Mouse (Mus musculus) ES-E14 (cell line): ENCODE measurements around the gene Smndc1. TPM values are rescaled to one million over a fixed set of nuclear protein-coding genes. Genes with fewer than 3 reads are reported as not detected.

Experiments
- DNase-seq: peaks from one replicate; pipeline ENCODE4 v3.0.0-alpha.2; 2013; ENCODE audit warnings: low read depth, low spot score
- H3K27ac ChIP-seq: 2 replicates; pipeline ENCODE4 v1.5.1; 2012; ENCODE audit warnings: low read depth, mild to moderate bottlenecking, low read length, moderate library complexity, mixed read lengths; ENCODE audit not compliant: poor library complexity, insufficient read depth, severe bottlenecking
- H3K36me3 ChIP-seq: 2 replicates; pipeline ENCODE4 v1.6.1; 2012; ENCODE audit warnings: mild to moderate bottlenecking, low read length, moderate library complexity, mixed read lengths; ENCODE audit not compliant: control insufficient read depth, poor library complexity, insufficient read depth, severe bottlenecking
- H3K4me1 ChIP-seq, 2 experiments: fragments of 150-350 bp in 1 of 2; sonication (generic) in 1 of 2; 2 replicates each; pipeline ENCODE4 v1.6.1; 2012; ENCODE audit warnings: low read length in 2 of 2, mild to moderate bottlenecking in 1 of 2, mixed read lengths in 1 of 2; ENCODE audit not compliant: control insufficient read depth in 2 of 2, insufficient read depth in 2 of 2, poor library complexity in 1 of 2
- H3K4me3 ChIP-seq, 2 experiments: fragments of 150-350 bp in 1 of 2; sonication (generic) in 1 of 2; 2 replicates each; pipeline ENCODE4 v1.5.1; 2012; ENCODE audit warnings: low read length in 2 of 2, low read depth in 1 of 2, mild to moderate bottlenecking in 1 of 2, mixed read lengths in 1 of 2; ENCODE audit not compliant: insufficient read depth in 1 of 2, poor library complexity in 1 of 2, severe bottlenecking in 1 of 2
- H3K9ac ChIP-seq: 2 replicates; pipeline ENCODE4 v1.6.1; 2012; ENCODE audit warnings: low read depth, mild to moderate bottlenecking, low read length, mixed read lengths; ENCODE audit not compliant: poor library complexity, insufficient read depth, severe bottlenecking
- H3K9me3 ChIP-seq: fragments of 150-350 bp; sonication (generic); 2 replicates; pipeline ENCODE4 v1.6.1; 2012; ENCODE audit warnings: low read depth, mild to moderate bottlenecking, low read length; ENCODE audit not compliant: control insufficient read depth, insufficient read depth
- CHD2 ChIP-seq: IDR thresholded peaks from 2 replicates; pipeline ENCODE4 v1.6.1; 2014; ENCODE audit warnings: mild to moderate bottlenecking, low read depth, low read length, inconsistent platforms
- HCFC1 ChIP-seq: IDR thresholded peaks from 2 replicates; pipeline ENCODE4 v1.6.1; 2012; ENCODE audit warnings: low read length, inconsistent platforms, borderline replicate concordance; ENCODE audit not compliant: insufficient read depth
- MAFK ChIP-seq: IDR thresholded peaks from 2 replicates; pipeline ENCODE4 v1.6.1; 2014; ENCODE audit warnings: mild to moderate bottlenecking, low read depth, low read length, inconsistent platforms; ENCODE audit not compliant: insufficient read depth
- ZC3H11A ChIP-seq: IDR thresholded peaks from 2 replicates; pipeline ENCODE4 v1.6.1; 2012; ENCODE audit warnings: low read depth, mild to moderate bottlenecking, inconsistent platforms, low read length, borderline replicate concordance
- ZNF384 ChIP-seq: IDR thresholded peaks from 2 replicates; pipeline ENCODE4 v1.6.1; 2012; ENCODE audit warnings: low read depth, low read length, inconsistent platforms
- in situ Hi-C, 2 experiments: fragments of 600-800 bp; cut with MboI; formaldehyde crosslinking; loops; one replicate each; pipeline ENCODE4 v1.15.1; 2025; ENCODE audit warnings: low sequenced_read_pairs in 2 of 2, inconsistent platforms in 1 of 2; ENCODE audit not compliant: unreplicated experiment in 2 of 2
- total RNA-seq: library from RNA; depleted of rRNA; stranded (reverse); fragments of 300-350 nt; gene quantifications from 2 replicates; pipeline ENCODE4 v1.2.3, GENCODE M21; 2012

The Smndc1 gene
- total RNA-seq, 1 experiment: 37.4 TPM

DNA sequence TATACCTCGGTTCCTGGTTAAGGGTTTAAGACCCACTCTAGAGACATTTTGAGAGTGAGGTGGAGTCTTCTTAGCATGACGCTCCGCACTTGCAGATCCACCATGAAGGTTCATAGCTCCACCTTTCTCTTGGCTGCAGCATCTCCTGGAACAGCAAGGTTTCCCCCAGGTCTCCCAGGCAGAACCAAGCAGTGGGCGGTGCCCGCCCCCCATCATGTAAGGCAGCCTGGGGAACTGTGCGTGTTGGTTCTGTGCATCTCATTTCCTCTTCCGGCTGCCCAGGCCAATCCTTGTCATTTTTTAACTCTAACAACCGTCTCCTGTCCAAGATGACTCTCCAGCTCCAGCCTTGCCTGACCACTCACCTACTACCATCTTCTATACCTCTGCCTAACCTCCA, 35.4 kb upstream of the Smndc1 start:
- H3K4me3 ChIP-seq: no peak overlapping the region
- H3K27ac ChIP-seq: no peak overlapping the region
- H3K9me3 ChIP-seq: no peaks in the 10 kb centered on the region
- in situ Hi-C loops: loop anchor here in 1 of 2 experiments (10.0 kb wide), 1 partner anchor 139 kb away; no protein-coding TSS in a partner anchor
- DNase-seq: no peak
- no peak overlapping the region for H3K9ac ChIP-seq
- H3K36me3 ChIP-seq: no peaks in the 10 kb centered on the region
- peaks cover 13 to 21% of the 10 kb centered on the region in 2 experiments for H3K4me1 ChIP-seq
- TF ChIP-seq MAFK: no peak
- TF ChIP-seq ZC3H11A: no peak
- TF ChIP-seq HCFC1: no peak
- no peak for TF ChIP-seq ZNF384
- TF ChIP-seq CHD2: no peak

DNA sequence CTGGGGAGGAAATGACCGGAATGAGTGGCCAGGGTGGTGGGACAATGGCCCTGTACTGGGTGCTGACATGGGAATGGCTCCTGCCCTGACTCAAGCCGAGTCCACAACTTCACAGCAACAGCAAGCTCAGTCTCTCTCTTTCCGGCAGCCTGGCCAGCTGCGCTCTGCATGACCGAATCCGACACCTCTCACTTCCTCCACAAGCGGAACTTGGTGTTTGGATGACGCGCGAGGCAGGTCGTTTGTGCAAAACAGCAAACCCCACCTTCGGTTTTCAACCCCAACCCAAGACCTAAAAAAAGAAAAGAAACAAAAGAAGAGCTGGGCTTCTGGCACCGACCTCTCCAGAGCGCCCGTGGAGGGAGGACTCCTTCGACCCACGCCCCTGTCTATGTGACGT, 34.3 kb upstream of the Smndc1 start:
- DNase-seq: no peak
- Histone ChIP-seq H3K9me3 (no peaks in the 10 kb centered on the region), H3K4me3 (no peak overlapping the region), H3K9ac (peak overlapping the region; percentile 31; the same call in 1 of the 2 replicates), H3K27ac (no peak overlapping the region), H3K36me3 (no peaks in the 10 kb centered on the region), H3K4me1 (peaks cover 13 to 21% of the 10 kb centered on the region in 2 experiments)
- TF ChIP-seq CHD2 (no peak), HCFC1 (no peak), ZC3H11A (no peak), MAFK (no peak), ZNF384 (no peak)
- in situ Hi-C loops: loop anchor here in 1 of 2 experiments (10.0 kb wide), 1 partner anchor 140 kb away; no protein-coding TSS in a partner anchor

DNA sequence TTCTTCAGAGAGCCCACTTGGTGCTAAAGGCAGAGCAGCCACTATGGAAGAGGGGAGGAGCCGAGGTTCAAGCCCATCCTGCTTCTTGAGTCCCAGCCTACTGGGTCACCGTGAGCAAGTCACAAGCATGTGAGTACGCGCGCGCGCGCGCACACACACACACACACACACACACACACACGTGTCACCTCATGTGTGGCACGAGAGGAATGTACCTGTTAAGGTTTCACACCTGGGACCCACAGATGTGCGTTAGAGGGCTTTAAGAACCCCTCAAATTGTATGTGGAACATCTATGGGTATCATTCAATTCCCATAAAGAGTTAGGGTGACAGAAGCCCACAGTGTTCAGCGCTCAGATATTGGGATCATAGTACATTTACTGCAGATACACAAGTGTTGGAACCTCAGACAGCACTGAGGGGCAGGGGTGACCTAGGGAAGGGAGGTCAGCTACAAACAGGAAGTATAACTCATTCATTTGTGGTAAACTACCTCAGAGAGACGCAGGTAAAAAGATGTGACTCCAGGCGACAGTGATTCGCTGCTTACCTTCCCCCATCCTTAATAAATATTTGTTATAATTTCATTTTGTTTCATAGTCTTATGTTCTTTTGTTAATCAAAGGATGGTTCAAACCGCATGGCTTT, 33.6 kb upstream of the Smndc1 start:
- peak overlapping the region; percentile 67; the same call in 1 of the 2 replicates for H3K27ac ChIP-seq
- H3K4me3 ChIP-seq: peak overlapping the region; percentile 39 to 52; a peak in 3 of 4 replicates
- H3K9me3 ChIP-seq: no peaks in the 10 kb centered on the region
- TF ChIP-seq ZC3H11A (no peak), MAFK (no peak), ZNF384 (no peak), CHD2 (no peak)
- no peaks in the 10 kb centered on the region for H3K36me3 ChIP-seq
- DNase-seq: no peak
- peaks cover 13 to 21% of the 10 kb centered on the region in 2 experiments for H3K4me1 ChIP-seq
- no peak overlapping the region; the same call in 1 of the 2 replicates for H3K9ac ChIP-seq
- in situ Hi-C loops: loop anchor here in 1 of 2 experiments (10.0 kb wide), 1 partner anchor 141 kb away; no protein-coding TSS in a partner anchor

DNA sequence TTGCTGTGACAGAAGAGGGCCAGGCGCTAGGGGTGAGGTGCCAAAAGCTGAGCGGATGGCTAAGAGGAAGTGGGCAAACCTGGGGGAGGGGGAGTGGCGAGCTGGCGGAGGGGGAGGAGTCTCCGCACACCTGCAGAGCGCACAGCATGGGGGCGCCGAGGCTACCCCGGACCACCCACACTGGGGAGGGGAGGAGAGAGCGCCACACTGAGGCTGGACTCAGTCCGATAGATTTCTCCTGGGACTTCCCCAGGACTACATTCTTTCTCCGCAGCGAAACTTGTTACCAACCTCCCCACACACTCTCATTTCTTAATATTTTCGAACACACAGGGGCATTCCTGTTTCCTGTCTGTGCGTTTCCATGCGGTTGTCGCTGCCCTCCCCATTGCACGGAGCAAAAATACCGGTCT, 33.0 kb upstream of the Smndc1 start:
- H3K36me3 ChIP-seq: no peaks in the 10 kb centered on the region
- H3K27ac ChIP-seq: peak overlapping the region; percentile 67; the same call in 1 of the 2 replicates
- H3K9ac ChIP-seq: peak overlapping the region; percentile 48; the same call in 1 of the 2 replicates
- peak overlapping the region; percentile 39 to 52 for H3K4me3 ChIP-seq
- peaks cover 13 to 21% of the 10 kb centered on the region in 2 experiments for H3K4me1 ChIP-seq
- no peaks in the 10 kb centered on the region for H3K9me3 ChIP-seq
- TF ChIP-seq HCFC1 (no peak), MAFK (no peak), ZNF384 (no peak), ZC3H11A (no peak), CHD2 (no peak)
- in situ Hi-C loops: loop anchor here in 1 of 2 experiments (10.0 kb wide), 1 partner anchor 141 kb away; no protein-coding TSS in a partner anchor
- peak; percentile 59 for DNase-seq
